Mouse (Mus musculus) adrenal gland, adult (tissue): ENCODE measurements around the gene Fkbp4.
"Not testable (repeated sequence)": the region's sequence is repeated elsewhere in the genome, so short reads cannot be mapped to it uniquely, and the experiment has no call there.

Experiments
- DNase-seq, 2 experiments: peaks; one replicate each; pipeline ENCODE4 v3.0.0; 2022 to 2023; ENCODE audit warnings: low spot score in 1 of 2; ENCODE audit not compliant: inconsistent age in 2 of 2

Gene Fkbp4

DNA sequence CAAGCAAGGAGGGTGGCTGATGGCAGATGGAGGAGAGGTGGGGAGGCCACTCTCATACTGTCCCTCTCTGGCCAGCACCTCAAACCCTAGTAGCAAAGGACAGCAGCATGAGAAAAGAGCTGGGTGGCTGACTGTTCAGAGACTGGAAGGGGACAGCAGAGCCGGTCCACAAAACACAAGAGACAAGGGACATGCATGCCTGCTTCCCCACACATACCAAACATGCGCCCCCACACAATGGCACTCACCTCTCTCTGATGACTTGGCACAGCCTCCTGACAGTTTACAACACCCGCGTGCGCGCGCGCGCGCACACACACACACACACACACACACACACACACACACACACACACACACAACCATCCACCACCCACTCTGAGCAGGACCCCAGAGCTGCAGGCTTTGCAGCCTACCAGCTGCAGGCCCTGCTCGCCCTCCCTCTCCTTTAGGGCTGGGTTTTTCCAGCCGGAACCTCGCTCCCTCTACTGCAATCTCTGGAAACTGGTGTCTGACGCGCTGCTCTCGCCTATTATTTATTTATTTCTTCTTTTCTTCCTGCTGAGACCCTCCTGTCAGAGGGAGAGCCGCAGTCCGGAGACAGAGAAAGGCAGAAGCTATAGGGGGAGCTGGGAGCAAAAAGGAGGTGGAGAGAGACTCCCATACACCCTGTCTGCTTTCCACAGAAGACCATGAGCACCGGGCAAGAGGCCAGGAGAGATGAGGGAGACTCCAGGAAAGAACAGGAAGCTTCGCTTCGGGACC, 38.9 kb downstream of the Fkbp4 start:
- peak; percentile 40 to 81 for DNase-seq

DNA sequence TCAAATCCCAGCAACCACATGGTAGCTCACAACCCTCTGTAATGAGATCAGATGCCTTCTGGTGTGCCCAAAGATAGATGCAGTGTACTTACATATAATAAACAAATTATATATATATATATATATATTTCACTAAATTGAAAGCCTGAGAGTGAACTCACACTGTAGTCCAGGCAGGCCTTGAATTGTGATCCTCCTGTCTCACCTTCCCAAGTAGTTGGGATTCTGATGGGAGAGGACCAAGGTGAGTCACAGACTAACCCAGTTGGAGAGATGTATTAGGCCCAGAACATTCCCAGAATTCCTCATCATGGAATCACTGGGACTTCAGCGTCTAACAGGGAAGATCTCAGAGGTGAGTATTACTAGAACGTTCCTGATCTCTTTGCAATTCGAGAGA, 39.5 kb downstream of the Fkbp4 start, which contains the start of gene Nrip2:
Gene Nrip2, plus strand, starts transcription at position 301 of the 400 bp plus-strand sequence.
- DNase-seq = no peak

GRCm38 (mm10) chr6:128397574-128398261, 40.8 kb downstream of the Fkbp4 start:
- DNase-seq = peak; percentile 72 to 92

- no peak for DNase-seq
Observed at GRCm38 (mm10) chr6:128390683-128391082, 47.8 kb downstream of the Fkbp4 start.

- DNase-seq = no peak
Observed at GRCm38 (mm10) chr6:128389185-128389584, 49.3 kb downstream of the Fkbp4 start.

GRCm38 (mm10) chr6:128385026-128385425, 53.5 kb downstream of the Fkbp4 start:
- DNase-seq = no peak

- DNase-seq = no peak
Observed at GRCm38 (mm10) chr6:128383752-128384151, 54.7 kb downstream of the Fkbp4 start.

DNA sequence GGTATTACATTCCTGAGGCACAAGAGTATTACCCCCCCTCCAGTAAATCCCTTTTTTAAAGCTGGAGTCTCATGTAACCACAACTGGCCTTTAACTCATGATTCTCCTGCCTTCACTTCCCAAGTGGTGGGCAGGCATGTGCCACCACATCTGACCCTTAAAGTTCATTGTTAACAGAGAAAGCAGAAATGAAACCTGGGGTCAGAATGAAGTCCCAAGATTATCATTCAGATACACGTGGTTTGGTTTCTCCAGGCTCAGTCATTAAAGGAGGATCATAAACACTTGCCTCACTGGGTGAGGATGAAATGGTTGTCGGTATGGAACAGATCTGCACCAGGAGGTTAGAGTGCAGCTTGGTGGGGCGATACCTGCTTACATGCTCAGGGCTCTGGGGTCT, 57.2 kb downstream of the Fkbp4 start:
- no peak for DNase-seq

DNA sequence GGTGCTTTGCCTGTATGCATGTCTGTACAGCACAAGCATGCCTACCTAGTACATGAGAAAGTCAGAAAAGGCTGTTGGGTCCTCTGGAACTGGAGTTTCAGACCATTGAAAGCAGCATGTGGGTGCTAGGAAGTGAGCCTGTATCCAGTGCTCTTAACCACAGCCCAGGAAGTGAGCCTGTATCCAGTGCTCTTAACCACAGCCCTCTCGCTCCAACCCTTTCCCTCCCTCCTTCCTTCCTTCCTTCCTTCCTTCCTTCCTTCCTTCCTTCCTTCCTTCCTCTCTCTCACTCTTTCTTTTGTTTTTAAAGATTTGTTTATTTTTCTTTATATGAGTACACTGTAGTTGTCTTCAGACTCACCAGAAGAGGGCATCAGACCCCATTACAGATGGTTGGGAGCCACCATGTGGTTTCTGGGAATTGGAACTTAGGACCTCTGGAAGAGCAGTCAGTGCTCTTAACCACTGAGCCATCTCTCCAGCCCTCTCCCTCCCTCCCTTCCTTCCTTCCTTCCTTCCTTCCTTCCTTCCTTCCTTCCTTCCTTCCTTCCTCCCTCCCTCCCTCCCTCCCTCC, 57.8 kb downstream of the Fkbp4 start:
- not testable (repeated sequence) for DNase-seq
